Mouse (Mus musculus) ES-E14 (cell line): ENCODE data around the gene Vamp1. TPM values are rescaled to one million over a fixed set of nuclear protein-coding genes. Genes with fewer than 3 reads are reported as not detected.

Experiments used
- DNase-seq: peaks from one replicate; pipeline ENCODE4 v3.0.0-alpha.2; 2013; ENCODE audit warnings: low read depth, low spot score
- H3K27ac ChIP-seq: 2 replicates; pipeline ENCODE4 v1.5.1; 2012; ENCODE audit warnings: low read depth, mild to moderate bottlenecking, low read length, moderate library complexity, mixed read lengths; ENCODE audit not compliant: poor library complexity, insufficient read depth, severe bottlenecking
- H3K36me3 ChIP-seq: 2 replicates; pipeline ENCODE4 v1.6.1; 2012; ENCODE audit warnings: mild to moderate bottlenecking, low read length, moderate library complexity, mixed read lengths; ENCODE audit not compliant: control insufficient read depth, poor library complexity, insufficient read depth, severe bottlenecking
- H3K4me1 ChIP-seq, 2 experiments: fragments of 150-350 bp in 1 of 2; sonication (generic) in 1 of 2; 2 replicates each; pipeline ENCODE4 v1.6.1; 2012; ENCODE audit warnings: low read length in 2 of 2, mild to moderate bottlenecking in 1 of 2, mixed read lengths in 1 of 2; ENCODE audit not compliant: control insufficient read depth in 2 of 2, insufficient read depth in 2 of 2, poor library complexity in 1 of 2
- H3K4me3 ChIP-seq, 2 experiments: fragments of 150-350 bp in 1 of 2; sonication (generic) in 1 of 2; 2 replicates each; pipeline ENCODE4 v1.5.1; 2012; ENCODE audit warnings: low read length in 2 of 2, low read depth in 1 of 2, mild to moderate bottlenecking in 1 of 2, mixed read lengths in 1 of 2; ENCODE audit not compliant: insufficient read depth in 1 of 2, poor library complexity in 1 of 2, severe bottlenecking in 1 of 2
- H3K9ac ChIP-seq: 2 replicates; pipeline ENCODE4 v1.6.1; 2012; ENCODE audit warnings: low read depth, mild to moderate bottlenecking, low read length, mixed read lengths; ENCODE audit not compliant: poor library complexity, insufficient read depth, severe bottlenecking
- H3K9me3 ChIP-seq: fragments of 150-350 bp; sonication (generic); 2 replicates; pipeline ENCODE4 v1.6.1; 2012; ENCODE audit warnings: low read depth, mild to moderate bottlenecking, low read length; ENCODE audit not compliant: control insufficient read depth, insufficient read depth
- CHD2 ChIP-seq: IDR thresholded peaks from 2 replicates; pipeline ENCODE4 v1.6.1; 2014; ENCODE audit warnings: mild to moderate bottlenecking, low read depth, low read length, inconsistent platforms
- HCFC1 ChIP-seq: IDR thresholded peaks from 2 replicates; pipeline ENCODE4 v1.6.1; 2012; ENCODE audit warnings: low read length, inconsistent platforms, borderline replicate concordance; ENCODE audit not compliant: insufficient read depth
- MAFK ChIP-seq: IDR thresholded peaks from 2 replicates; pipeline ENCODE4 v1.6.1; 2014; ENCODE audit warnings: mild to moderate bottlenecking, low read depth, low read length, inconsistent platforms; ENCODE audit not compliant: insufficient read depth
- ZC3H11A ChIP-seq: IDR thresholded peaks from 2 replicates; pipeline ENCODE4 v1.6.1; 2012; ENCODE audit warnings: low read depth, mild to moderate bottlenecking, inconsistent platforms, low read length, borderline replicate concordance
- ZNF384 ChIP-seq: IDR thresholded peaks from 2 replicates; pipeline ENCODE4 v1.6.1; 2012; ENCODE audit warnings: low read depth, low read length, inconsistent platforms
- in situ Hi-C, 2 experiments: fragments of 600-800 bp; cut with MboI; formaldehyde crosslinking; loops; one replicate each; pipeline ENCODE4 v1.15.1; 2025; ENCODE audit warnings: low sequenced_read_pairs in 2 of 2, inconsistent platforms in 1 of 2; ENCODE audit not compliant: unreplicated experiment in 2 of 2
- total RNA-seq: library from RNA; depleted of rRNA; stranded (reverse); fragments of 300-350 nt; gene quantifications from 2 replicates; pipeline ENCODE4 v1.2.3, GENCODE M21; 2012

The Vamp1 gene
- total RNA-seq, 1 experiment: 3.5 TPM

DNA sequence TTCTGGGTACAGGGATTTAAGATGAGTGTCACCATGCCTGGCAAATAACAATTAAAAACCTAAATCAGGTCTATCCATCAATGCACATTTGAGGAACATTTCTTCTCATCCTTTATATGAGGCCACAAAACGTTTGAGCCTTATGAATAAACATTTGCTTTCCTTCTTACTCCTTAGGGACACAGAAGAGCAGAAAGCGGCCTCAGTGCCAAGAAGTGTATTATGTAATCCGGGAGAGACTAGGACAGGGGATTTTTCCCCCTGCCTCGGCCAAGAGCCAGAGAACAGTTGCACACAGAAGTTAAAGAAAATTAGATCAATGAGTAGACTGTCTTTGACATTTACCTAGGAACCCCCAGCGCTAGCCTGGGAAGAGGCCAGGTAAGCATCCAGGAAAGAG lies 33.2 kb upstream of the Vamp1 start:
- Histone ChIP-seq H3K4me3 (no peak overlapping the region), H3K27ac (no peak overlapping the region), H3K36me3 (peaks cover 64% of the 10 kb centered on the region), H3K9me3 (no peaks in the 10 kb centered on the region), H3K4me1 (no peaks in the 10 kb centered on the region), H3K9ac (no peak overlapping the region)
- in situ Hi-C loops: no loop called here
- no peak for DNase-seq
- no peak for TF ChIP-seq ZC3H11A
- no peak for TF ChIP-seq HCFC1
- TF ChIP-seq ZNF384: no peak
- TF ChIP-seq MAFK: no peak
- TF ChIP-seq CHD2: no peak

DNA sequence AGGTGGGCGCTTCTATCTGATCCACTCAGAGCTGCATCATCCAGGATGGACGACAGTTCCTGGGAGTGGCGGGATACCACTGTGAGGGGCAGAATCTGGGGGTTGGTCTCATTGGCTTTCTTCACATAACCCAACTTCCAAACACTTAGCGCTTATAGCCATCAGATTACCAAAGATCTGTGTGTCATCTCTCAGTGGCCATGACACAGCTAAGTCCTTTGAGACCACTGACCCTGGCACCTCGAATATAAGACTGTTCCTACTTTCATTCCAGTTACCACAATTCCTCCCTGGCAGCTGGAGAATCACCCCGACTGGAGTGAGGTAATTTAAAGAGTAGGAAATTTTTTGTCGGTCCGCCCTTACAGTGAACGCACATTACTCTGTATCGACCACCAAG lies 29.1 kb upstream of the Vamp1 start:
- Histone ChIP-seq H3K36me3 (peaks cover 53% of the 10 kb centered on the region), H3K4me3 (no peak overlapping the region), H3K9ac (no peak overlapping the region), H3K27ac (no peak overlapping the region), H3K4me1 (no peaks in the 10 kb centered on the region), H3K9me3 (no peaks in the 10 kb centered on the region)
- TF ChIP-seq CHD2 (no peak), ZNF384 (no peak), ZC3H11A (no peak), HCFC1 (no peak), MAFK (no peak)
- DNase-seq: no peak
- in situ Hi-C loops: no loop called here

DNA sequence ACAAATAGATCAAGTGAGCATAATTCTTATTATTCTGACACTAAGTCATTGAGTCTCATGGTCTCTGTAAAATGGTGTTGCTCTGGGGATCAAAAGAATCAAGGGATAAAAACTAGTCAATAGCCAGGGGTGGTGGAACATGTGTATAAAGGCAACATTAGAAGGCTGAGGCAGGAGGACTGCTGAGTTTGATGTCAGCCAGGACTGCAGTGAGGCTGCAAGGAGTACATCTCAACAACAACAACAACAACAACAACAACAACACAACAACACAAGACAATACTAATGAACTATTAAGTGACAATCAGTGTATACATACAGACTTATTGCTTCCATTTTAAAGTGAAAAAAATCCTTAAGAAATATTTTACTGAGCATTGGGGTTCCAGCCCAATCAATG lies 24.5 kb upstream of the Vamp1 start:
- peak overlapping the region; percentile 89; the same call in 1 of the 2 replicates for H3K9ac ChIP-seq
- TF ChIP-seq MAFK (no peak), ZNF384 (no peak), CHD2 (no peak), HCFC1 (no peak), ZC3H11A (no peak)
- no peak for DNase-seq
- peak overlapping the region; percentile 93; the same call in 1 of the 2 replicates for H3K27ac ChIP-seq
- H3K36me3 ChIP-seq: peaks cover 24% of the 10 kb centered on the region
- peak overlapping the region; percentile 89 to 99 for H3K4me3 ChIP-seq
- no peaks in the 10 kb centered on the region for H3K9me3 ChIP-seq
- H3K4me1 ChIP-seq: peaks cover 1 to 2% of the 10 kb centered on the region in 2 experiments; a peak in 2 of 4 replicates
- in situ Hi-C loops: no loop called here

DNA sequence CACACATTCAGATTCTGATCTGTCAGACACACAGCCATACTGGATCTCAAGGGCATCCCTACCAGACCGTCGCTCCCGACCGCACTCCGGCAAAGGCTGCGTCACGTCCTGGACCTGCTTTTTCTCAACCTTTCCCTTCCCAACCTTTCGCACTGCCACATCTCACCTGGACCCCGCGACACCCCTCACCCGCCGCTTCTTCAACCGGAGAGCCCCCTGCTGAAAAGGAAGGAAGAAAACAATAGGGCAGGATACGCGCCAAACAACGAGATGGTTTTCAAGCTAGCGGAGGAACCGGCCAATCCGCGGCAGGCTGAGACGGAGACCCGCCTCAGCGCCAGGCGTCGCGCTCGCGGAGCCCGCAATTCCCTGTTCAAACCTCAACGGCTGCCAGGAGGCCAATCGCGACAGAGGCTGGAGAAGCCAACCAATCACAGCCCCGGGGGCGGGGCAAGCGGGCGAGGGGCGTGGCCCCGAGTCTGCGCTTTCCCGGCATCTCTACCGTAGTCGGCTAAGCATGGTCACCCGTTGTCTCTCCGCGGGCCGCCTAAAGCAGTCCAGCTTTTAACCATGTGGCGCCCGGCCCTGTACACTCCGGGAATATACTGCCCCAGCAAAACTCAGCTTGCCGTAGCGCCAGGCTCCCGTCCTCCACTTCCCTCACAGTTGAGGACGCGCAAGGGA lies 23.9 kb upstream of the Vamp1 start, which contains the start of the genes Ncapd2 and Mrpl51:
Ncapd2 (minus strand) TSS at position 370 of the 684 bp plus-strand sequence.
Mrpl51 (plus strand) TSS at position 470 of the 684 bp plus-strand sequence.
- peaks cover 21% of the 10 kb centered on the region for H3K36me3 ChIP-seq

More for the DNA sequence above, 23.9 kb upstream of the Vamp1 start, which contains the start of the genes Ncapd2 and Mrpl51:
- Histone ChIP-seq H3K27ac (peak within 1 kb of the TSS; percentile 100), H3K4me1 (peaks cover 1 to 2% of the 10 kb centered on the region in 2 experiments; a peak in 2 of 4 replicates), H3K4me3 (peak within 1 kb of the TSS; percentile 97 to 99), H3K9me3 (no peaks in the 10 kb centered on the region), H3K9ac (peak within 1 kb of the TSS; percentile 100)
- DNase-seq: peak; percentile 95
- TF ChIP-seq HCFC1 (peak; percentile 46; the same call in 1 of the 2 replicates), ZNF384 (no peak), CHD2 (peak; percentile 77; the same call in 1 of the 2 replicates)
- in situ Hi-C loops: no loop called here
